Mouse (Mus musculus): Measurements from ENCODE around the gene Nop9. TPM values are rescaled to one million over a fixed set of nuclear protein-coding genes. Genes with fewer than 3 reads are reported as not detected.

The Nop9 gene
- polyA plus RNA-seq, 1 experiment from 2014 or later, result 44.4 TPM

DNA sequence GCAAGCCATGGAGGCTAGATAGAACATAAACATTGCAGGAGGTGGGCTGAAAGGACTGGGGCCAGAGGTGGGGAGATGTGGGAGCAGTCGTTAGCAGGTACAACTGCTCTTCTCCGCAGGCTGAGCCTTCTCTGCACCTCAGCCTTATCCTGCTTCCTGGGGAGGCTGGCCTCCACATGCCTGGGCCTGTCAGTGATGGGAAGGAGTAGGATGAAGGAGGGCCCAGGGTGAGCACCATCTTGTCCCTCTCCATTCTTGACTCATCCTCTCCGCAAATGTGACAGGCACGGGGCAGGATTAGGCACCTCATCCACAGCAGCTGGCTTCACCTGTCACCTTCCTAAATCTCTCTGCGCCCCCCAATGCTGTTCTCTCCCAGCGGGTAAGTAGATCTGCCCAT lies 15.7 kb downstream of the Nop9 start, which contains the start of gene Ltb4r2:
Gene Ltb4r2, plus strand, starts transcription at position 266 of the 400 bp plus-strand sequence.
- no peak for ATAC-seq
- H3K9me3 ChIP-seq (replicated peaks), result no peaks in the 10 kb centered on the region
- peaks cover 55% of the 10 kb centered on the region for H3K27me3 ChIP-seq
- peaks cover 8% of the 10 kb centered on the region for H3K36me3 ChIP-seq (ENCODE audit: poor library complexity, severe bottlenecking)
- 72% methylated on average over 6 of the region's 6 CpGs for WGBS
- H3K4me1 ChIP-seq, result peaks cover 9% of the 10 kb centered on the region
- H3K4me3 ChIP-seq, result peak within 1 kb of the TSS; percentile 53
- H3K27ac ChIP-seq, result peak within 1 kb of the TSS; percentile 8; the same call in 1 of the 2 replicates
- H3K9ac ChIP-seq, result peak within 1 kb of the TSS; percentile 77
- peak within 1 kb of the TSS; percentile 87 for H3K4me2 ChIP-seq

DNA sequence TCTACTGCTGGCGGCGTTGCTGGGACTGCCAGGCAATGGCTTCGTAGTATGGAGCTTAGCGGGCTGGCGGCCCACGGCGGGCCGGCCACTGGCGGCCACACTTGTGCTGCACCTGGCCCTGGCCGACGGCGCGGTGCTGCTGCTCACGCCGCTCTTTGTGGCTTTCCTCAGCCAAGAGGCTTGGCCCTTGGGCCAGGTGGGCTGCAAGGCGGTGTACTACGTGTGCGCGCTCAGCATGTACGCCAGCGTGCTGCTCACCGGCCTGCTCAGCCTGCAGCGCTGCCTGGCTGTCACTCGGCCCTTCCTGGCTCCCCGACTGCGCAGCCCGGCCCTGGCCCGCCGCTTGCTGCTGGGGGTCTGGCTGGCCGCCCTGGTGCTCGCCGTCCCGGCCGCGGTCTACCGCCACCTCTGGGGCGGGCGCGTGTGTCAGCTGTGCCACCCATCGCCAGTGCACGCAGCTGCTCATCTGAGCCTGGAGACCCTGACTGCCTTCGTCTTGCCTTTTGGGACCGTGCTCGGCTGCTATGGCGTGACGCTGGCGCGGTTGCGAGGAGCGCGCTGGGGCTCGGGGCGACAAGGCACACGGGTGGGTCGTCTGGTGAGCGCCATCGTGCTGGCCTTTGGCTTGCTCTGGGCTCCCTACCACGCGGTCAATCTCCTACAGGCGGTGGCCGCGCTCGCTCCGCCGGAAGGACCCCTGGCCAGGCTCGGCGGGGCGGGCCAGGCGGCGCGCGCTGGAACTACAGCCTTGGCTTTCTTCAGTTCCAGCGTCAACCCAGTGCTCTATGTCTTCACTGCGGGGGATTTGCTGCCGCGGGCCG lies 16.7 kb downstream of the Nop9 start:
- ATAC-seq, result peak; percentile 77
- H3K36me3 ChIP-seq (ENCODE audit: poor library complexity, severe bottlenecking), result no peaks in the 10 kb centered on the region
- H3K27me3 ChIP-seq, result peaks cover 63% of the 10 kb centered on the region
- peak overlapping the region; percentile 8; the same call in 1 of the 2 replicates for H3K27ac ChIP-seq
- WGBS, result under 1% methylated on average over 75 of the region's 77 CpGs
- H3K9me3 ChIP-seq (replicated peaks), result no peaks in the 10 kb centered on the region
- peak overlapping the region; percentile 53 for H3K4me3 ChIP-seq
- peak overlapping the region; percentile 87 for H3K4me2 ChIP-seq
- H3K9ac ChIP-seq, result peak overlapping the region; percentile 77
- H3K4me1 ChIP-seq, result peaks cover 9% of the 10 kb centered on the region

DNA sequence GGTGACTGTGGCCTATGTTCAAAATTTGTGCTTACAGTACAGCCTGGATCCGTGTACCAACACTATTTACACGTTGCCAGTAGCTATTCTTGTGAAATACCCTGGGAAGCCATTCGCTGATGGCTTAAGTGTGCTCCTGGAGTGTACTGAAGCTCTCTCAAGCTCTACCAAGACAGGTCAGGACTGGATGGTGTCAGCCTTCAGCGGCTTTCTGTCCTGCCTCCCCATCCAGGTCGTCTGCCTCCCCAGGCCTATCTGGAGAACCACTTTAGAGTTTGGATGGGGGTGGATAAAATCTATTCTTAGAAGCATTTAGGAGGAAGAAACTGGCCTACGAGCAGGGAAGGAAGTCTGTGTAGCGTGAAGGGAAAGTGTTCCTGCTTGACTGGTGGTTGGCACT lies 17.7 kb downstream of the Nop9 start:
- 63% methylated on average over 7 of the region's 7 CpGs for WGBS
- H3K27me3 ChIP-seq, result peaks cover 72% of the 10 kb centered on the region
- no peak overlapping the region for H3K4me2 ChIP-seq

DNA sequence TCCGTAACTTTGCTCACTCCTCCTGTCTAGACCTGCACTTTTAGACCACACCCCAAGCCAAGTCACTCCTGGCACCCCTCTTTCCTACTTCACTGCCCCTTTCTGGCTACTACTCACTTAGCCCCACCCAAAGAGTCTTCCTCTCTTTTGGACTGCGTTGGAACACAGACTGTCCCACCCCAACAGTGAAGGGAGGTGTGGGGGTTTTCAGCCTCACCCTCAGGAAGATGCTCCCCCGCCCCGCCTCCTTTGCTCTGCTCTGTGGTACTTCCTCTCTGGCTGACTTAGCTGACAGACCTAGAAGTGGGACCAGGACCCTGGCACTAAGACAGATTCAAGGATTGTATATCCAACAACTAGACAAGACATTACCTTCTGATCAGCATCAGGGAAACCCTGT lies 20.2 kb downstream of the Nop9 start, which contains the start of gene Ltb4r1:
Gene Ltb4r1, plus strand, starts transcription at position 267 of the 400 bp plus-strand sequence.
- Histone ChIP-seq H3K4me2 (no peak within 1 kb of the TSS), H3K36me3 (ENCODE audit: poor library complexity, severe bottlenecking) (no peaks in the 10 kb centered on the region), H3K27me3 (peaks cover 90% of the 10 kb centered on the region), H3K4me1 (peaks cover 15% of the 10 kb centered on the region), H3K27ac (no peak within 1 kb of the TSS), H3K9ac (no peak within 1 kb of the TSS), H3K4me3 (no peak within 1 kb of the TSS), H3K9me3 (replicated peaks) (no peaks in the 10 kb centered on the region)
- WGBS, result 68% methylated on average over 4 of the region's 4 CpGs
- ATAC-seq, result no peak

More for the DNA sequence above, 17.7 kb downstream of the Nop9 start:
- ATAC-seq, result no peak
- Histone ChIP-seq H3K9me3 (replicated peaks) (no peaks in the 10 kb centered on the region), H3K27ac (no peak overlapping the region), H3K36me3 (ENCODE audit: poor library complexity, severe bottlenecking) (no peaks in the 10 kb centered on the region), H3K4me3 (no peak overlapping the region), H3K9ac (no peak overlapping the region), H3K4me1 (peaks cover 14% of the 10 kb centered on the region)

DNA sequence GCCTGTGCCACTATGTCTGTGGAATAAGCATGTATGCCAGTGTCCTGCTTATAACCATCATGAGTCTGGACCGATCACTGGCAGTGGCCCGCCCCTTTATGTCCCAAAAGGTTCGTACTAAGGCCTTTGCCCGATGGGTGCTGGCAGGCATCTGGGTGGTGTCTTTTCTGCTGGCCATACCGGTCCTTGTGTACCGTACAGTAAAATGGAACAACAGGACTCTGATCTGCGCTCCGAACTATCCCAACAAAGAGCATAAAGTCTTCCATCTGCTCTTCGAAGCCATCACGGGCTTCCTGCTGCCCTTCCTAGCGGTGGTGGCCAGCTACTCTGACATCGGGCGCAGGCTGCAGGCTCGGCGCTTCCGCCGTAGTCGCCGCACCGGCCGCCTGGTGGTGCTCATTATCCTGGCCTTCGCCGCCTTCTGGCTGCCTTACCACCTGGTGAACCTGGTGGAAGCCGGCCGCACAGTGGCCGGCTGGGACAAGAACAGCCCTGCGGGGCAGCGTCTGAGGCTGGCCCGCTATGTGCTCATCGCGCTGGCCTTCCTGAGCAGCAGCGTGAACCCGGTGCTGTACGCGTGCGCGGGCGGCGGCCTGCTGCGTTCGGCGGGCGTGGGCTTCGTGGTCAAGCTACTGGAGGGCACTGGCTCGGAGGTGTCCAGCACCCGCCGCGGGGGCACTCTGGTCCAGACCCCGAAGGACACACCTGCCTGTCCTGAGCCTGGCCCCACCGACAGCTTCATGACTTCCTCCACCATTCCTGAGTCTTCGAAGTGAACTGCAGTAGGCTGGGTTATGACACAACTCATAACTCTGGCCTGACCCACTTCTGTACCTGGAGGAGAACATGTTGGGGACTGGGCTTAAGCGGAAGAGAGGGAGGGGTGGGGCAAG lies 22.3 kb downstream of the Nop9 start:
- no peak overlapping the region for H3K27ac ChIP-seq
- no peaks in the 10 kb centered on the region for H3K9me3 ChIP-seq (replicated peaks)
- peak overlapping the region; percentile 47 for H3K4me3 ChIP-seq
- peak; percentile 62; the same call in 1 of the 2 replicates for ATAC-seq
- 11% methylated on average over 52 of the region's 52 CpGs for WGBS
- no peaks in the 10 kb centered on the region for H3K36me3 ChIP-seq (ENCODE audit: poor library complexity, severe bottlenecking)
- H3K9ac ChIP-seq, result peak overlapping the region; percentile 71
- peaks cover 7% of the 10 kb centered on the region; the same call in 1 of the 2 replicates for H3K4me1 ChIP-seq
- peak overlapping the region; percentile 86 for H3K4me2 ChIP-seq
- H3K27me3 ChIP-seq, result peaks cover 73% of the 10 kb centered on the region

DNA sequence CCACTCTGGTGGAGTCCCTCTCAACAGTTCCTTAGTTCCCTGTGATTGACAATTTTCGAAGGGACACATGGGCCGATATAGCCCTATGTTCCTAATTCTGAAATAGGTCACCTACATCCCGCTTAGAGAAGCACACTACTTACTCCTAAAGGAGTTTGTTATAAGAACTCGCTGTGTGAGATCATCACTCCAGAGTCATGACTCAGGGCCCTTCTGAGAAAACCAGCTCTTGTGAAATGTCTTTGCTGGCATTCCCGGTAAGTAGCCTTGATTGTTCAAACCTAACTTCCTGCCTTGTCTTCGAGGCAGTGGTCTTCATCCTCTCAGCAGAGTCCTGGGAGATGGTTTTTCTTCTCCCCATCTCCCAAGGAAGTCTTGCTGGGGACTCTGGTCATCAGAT lies 23.1 kb downstream of the Nop9 start:
- Histone ChIP-seq H3K4me2 (no peak overlapping the region), H3K9me3 (replicated peaks) (no peaks in the 10 kb centered on the region), H3K36me3 (ENCODE audit: poor library complexity, severe bottlenecking) (no peaks in the 10 kb centered on the region), H3K27ac (no peak overlapping the region), H3K27me3 (peaks cover 71% of the 10 kb centered on the region), H3K9ac (no peak overlapping the region), H3K4me3 (no peak overlapping the region), H3K4me1 (peaks cover 7% of the 10 kb centered on the region; the same call in 1 of the 2 replicates)
- 87% methylated on average over 6 of the region's 6 CpGs for WGBS
- no peak for ATAC-seq

DNA sequence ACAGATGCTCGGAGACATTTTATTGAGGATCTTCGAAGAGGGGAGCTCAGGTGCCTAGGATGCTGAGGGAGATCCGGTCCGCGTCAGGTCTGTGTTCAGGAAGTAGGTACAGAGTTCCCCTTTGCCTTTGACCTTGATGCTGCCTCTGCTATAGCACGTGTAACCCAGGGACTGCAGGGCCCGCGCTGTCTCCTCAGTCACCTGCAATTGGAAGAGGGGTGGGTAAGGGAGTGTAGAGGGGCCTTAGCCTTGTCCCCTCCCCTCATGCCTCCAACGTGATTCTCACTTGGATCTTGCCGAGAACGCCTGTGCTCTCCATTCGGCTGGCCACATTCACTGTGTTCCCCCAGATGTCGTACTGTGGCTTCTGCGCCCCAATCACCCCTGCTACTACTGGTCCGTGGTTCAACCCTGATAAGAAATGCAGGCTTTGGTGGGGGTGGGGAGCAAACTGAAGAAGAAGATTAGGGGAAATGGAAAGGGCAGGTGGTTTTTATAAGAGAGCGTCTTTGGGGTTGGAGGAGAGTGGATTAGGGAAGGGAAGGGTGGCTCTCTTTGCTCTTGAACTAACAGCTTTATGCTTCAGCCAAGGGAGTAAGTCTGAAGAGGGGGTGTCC lies 23.7 kb downstream of the Nop9 start:
- WGBS, result 75% methylated on average over 16 of the region's 16 CpGs
- H3K4me2 ChIP-seq, result no peak overlapping the region
- H3K27me3 ChIP-seq, result peaks cover 71% of the 10 kb centered on the region
- peaks cover 7% of the 10 kb centered on the region; the same call in 1 of the 2 replicates for H3K4me1 ChIP-seq
- no peaks in the 10 kb centered on the region for H3K9me3 ChIP-seq (replicated peaks)
- H3K36me3 ChIP-seq (ENCODE audit: poor library complexity, severe bottlenecking), result no peaks in the 10 kb centered on the region
- H3K4me3 ChIP-seq, result no peak overlapping the region
- ATAC-seq, result no peak
- no peak overlapping the region for H3K9ac ChIP-seq
- no peak overlapping the region for H3K27ac ChIP-seq

DNA sequence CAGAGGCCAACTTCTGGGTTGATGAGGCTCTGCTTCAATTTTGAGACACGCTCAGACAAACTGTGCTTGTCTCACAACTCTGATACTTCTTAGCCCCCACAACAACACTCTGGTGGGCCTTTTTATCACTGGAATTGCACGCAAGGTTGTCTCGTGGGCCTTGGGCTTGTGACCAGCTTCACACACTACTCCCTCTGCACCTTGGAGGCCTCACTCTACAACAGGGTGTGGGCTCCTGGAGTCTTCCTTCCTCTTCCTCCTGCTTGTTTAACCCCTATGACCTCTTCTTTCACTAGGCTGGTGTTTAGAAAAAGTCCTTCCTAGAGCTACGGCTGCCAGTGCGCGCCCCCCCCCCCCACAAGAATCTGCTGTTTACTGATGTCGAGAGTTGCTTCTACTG lies 31.2 kb downstream of the Nop9 start:
- H3K9me3 ChIP-seq (replicated peaks), result no peaks in the 10 kb centered on the region
- no peak overlapping the region for H3K9ac ChIP-seq
- no peak for ATAC-seq
- 76% methylated on average over 7 of the region's 7 CpGs for WGBS
- no peaks in the 10 kb centered on the region for H3K36me3 ChIP-seq (ENCODE audit: poor library complexity, severe bottlenecking)
- peaks cover 40% of the 10 kb centered on the region for H3K27me3 ChIP-seq
- H3K4me1 ChIP-seq, result peaks cover 4% of the 10 kb centered on the region; the same call in 1 of the 2 replicates
- H3K4me3 ChIP-seq, result no peak overlapping the region
- no peak overlapping the region for H3K4me2 ChIP-seq
- H3K27ac ChIP-seq, result no peak overlapping the region

DNA sequence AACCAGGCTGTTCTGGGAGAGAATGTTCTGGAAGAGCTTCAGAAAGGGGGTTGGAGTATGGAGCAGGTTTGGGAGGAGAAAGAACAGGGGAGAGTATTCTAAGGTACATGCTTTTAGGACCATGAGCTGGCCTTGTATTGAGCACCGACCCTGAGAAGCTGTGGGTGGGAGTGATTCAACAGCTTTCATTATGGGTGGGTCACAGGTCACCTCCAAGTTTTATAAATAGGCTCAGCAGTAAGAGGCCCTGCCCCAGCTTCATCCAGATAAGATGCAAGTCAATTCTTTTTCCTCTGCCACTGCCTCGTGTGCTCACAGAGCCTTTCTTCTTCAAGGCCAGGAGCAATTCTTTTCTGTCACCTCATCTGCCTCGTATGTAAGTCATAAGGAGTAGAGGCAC lies 31.7 kb downstream of the Nop9 start:
- no peak overlapping the region for H3K27ac ChIP-seq
- H3K9ac ChIP-seq, result no peak overlapping the region
- H3K9me3 ChIP-seq (replicated peaks), result no peaks in the 10 kb centered on the region
- H3K4me2 ChIP-seq, result no peak overlapping the region
- peaks cover 6% of the 10 kb centered on the region; the same call in 1 of the 2 replicates for H3K4me1 ChIP-seq
- 53% methylated on average over 3 of the region's 3 CpGs for WGBS
- H3K4me3 ChIP-seq, result no peak overlapping the region
- peaks cover 44% of the 10 kb centered on the region for H3K27me3 ChIP-seq
- H3K36me3 ChIP-seq (ENCODE audit: poor library complexity, severe bottlenecking), result no peaks in the 10 kb centered on the region
- no peak for ATAC-seq

DNA sequence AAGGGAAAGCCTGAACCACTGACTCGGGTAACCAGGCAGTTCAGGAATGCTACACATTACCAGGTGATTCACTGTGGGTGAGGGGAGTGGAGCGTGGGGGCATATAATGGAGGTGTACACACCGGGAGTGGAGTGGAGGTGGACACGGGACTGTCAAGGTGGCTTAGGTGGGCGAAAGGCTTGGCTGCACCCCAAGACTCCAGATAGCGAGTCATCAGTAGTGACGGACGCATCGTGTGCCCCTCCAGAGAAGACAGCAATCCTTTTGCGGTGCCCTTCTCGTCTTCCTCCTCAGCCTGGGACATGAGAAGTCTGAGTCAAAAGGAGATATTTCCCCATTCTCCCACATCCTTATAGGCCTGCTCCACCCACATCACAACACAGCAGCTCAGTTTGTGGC lies 32.3 kb downstream of the Nop9 start:
- Histone ChIP-seq H3K9me3 (replicated peaks) (no peaks in the 10 kb centered on the region), H3K9ac (no peak overlapping the region), H3K4me2 (no peak overlapping the region), H3K27ac (no peak overlapping the region), H3K27me3 (peaks cover 51% of the 10 kb centered on the region), H3K4me3 (no peak overlapping the region), H3K36me3 (ENCODE audit: poor library complexity, severe bottlenecking) (no peaks in the 10 kb centered on the region), H3K4me1 (peaks cover 6% of the 10 kb centered on the region; the same call in 1 of the 2 replicates)
- 88% methylated on average over 11 of the region's 11 CpGs for WGBS
- no peak for ATAC-seq

DNA sequence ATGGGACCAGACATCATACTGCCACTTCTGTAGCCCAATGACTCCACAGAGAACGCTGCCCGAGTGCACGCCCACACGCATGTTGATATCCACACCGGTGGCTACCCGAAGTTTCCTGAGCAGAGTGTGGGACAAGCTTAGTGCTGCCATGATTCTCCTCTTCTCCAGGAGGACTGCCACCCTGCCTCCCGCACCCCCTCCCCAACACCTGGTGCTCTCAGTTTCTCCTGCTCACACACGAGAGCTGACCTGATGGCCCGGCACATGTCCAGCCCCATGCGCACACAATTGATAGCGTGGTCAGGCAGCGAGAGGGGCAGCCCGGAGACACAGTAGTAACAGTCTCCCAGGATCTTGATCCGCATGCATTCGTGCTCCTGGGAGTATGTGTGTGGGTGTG lies 33.2 kb downstream of the Nop9 start:
- H3K9ac ChIP-seq, result no peak overlapping the region
- H3K27ac ChIP-seq, result no peak overlapping the region
- no peak overlapping the region for H3K4me3 ChIP-seq
- H3K27me3 ChIP-seq, result peaks cover 53% of the 10 kb centered on the region
- peaks cover 13% of the 10 kb centered on the region for H3K4me1 ChIP-seq
- no peak for ATAC-seq
- WGBS, result 93% methylated on average over 15 of the region's 15 CpGs
- H3K36me3 ChIP-seq (ENCODE audit: poor library complexity, severe bottlenecking), result no peaks in the 10 kb centered on the region
- no peaks in the 10 kb centered on the region for H3K9me3 ChIP-seq (replicated peaks)
- no peak overlapping the region for H3K4me2 ChIP-seq
